Mouse (Mus musculus): ENCODE results near the gene C2cd5.
"Not testable (repeated sequence)": the region's sequence is repeated elsewhere in the genome, so short reads cannot be mapped to it uniquely, and the experiment has no call there.

DNA sequence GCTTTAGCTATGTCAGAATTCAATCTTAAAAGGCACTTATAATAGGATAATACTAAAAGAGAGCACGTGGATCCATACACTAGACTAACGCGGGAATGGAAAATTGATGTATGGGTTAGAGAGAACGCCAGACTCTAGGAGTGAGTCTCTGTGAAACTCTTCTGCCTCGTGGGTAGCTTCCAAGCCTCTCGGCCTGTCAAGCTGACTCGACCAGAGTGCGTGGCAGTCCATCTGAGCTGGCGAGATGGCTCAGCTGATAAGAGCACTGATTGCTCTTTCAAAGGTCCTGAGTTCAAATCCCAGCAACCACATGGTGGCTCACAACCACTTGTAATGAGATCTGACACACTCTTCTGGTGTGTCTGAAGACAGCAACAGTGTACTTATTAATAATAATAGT is 113.2 kb downstream of the C2cd5 start:
- TF ChIP-seq CTCF, EP300 (IDR thresholded peaks at IDR 0.05): not testable (repeated sequence)

All from lung, postnatal 0 days (tissue).